Mouse (Mus musculus) lung, adult 10 weeks (tissue): ENCODE data around the gene Eme2. TPM values are rescaled to one million over a fixed set of nuclear protein-coding genes. Genes with fewer than 3 reads are reported as not detected.

ENCODE experiments used
- polyA plus RNA-seq: library from polyadenylated mRNA; stranded (reverse); fragments of 350-450 nt; fragmentation: Illumina TruSeq; extraction: RNeasy Lipid Tissue Mini Kit (QIAGEN cat#74804); gene quantifications from one replicate; pipeline ENCODE4 v1.2.3, GENCODE M21; 2014; ENCODE audit warnings: low read depth, low replicate concordance; ENCODE audit not compliant: insufficient read depth

Gene Eme2
- 8.2 TPM for polyA plus RNA-seq

GRCm38 (mm10) chr17:24894995-24895547 is at the start of gene Eme2, which contains the start of gene Mrps34:
TSS of gene Eme2 (minus strand) at chr17:24895087.
TSS of gene Mrps34 (plus strand) at chr17:24895116.

GRCm38 (mm10) chr17:24936259-24937237 is 41.7 kb upstream of the Eme2 start, which contains the start of gene Mapk8ip3:
TSS of gene Mapk8ip3 (minus strand) at chr17:24936977.

GRCm38 (mm10) chr17:24896241-24896992 is 1.5 kb upstream of the Eme2 start, which contains the start of gene Nme3:
TSS of gene Nme3 (plus strand) at chr17:24896500.

GRCm38 (mm10) chr17:24886134-24886931 is 8.6 kb downstream of the Eme2 start, which contains the start of the genes Nubp2 and Spsb3:
TSS of gene Nubp2 (minus strand) at chr17:24886349.
TSS of gene Spsb3 (plus strand) at chr17:24886643.

GRCm38 (mm10) chr17:24865776-24866175 is 29.1 kb downstream of the Eme2 start, which contains the start of gene Igfals:
TSS of gene Igfals (plus strand) at chr17:24865997.

GRCm38 (mm10) chr17:24850065-24850772 is 44.7 kb downstream of the Eme2 start, which contains the start of gene Fahd1:
TSS of gene Fahd1 (minus strand) at chr17:24850364.

GRCm38 (mm10) chr17:24839842-24840241 is 55.0 kb downstream of the Eme2 start, which contains the start of gene Hagh:
TSS of gene Hagh (plus strand) at chr17:24840143.

Other genes starting within 250 kb of the Eme2 start
- gene Slc9a3r2, start 244.8 kb downstream of the Eme2 start, polyA plus RNA-seq: 287 TPM
- gene Npw, start 236.6 kb downstream of the Eme2 start, polyA plus RNA-seq: 29.8 TPM
- gene Zfp598, start 225.4 kb downstream of the Eme2 start, polyA plus RNA-seq: 17.1 TPM
- gene Syngr3, start 205.1 kb downstream of the Eme2 start, polyA plus RNA-seq: 0.15 TPM
- gene Gfer, start 198.9 kb downstream of the Eme2 start, polyA plus RNA-seq: 16.3 TPM
- gene Noxo1, start 198.9 kb downstream of the Eme2 start, polyA plus RNA-seq: 5.1 TPM
- gene Tbl3, start 187.4 kb downstream of the Eme2 start, polyA plus RNA-seq: 18.7 TPM
- not detected for gene Rnf151, start 177.0 kb downstream of the Eme2 start, polyA plus RNA-seq
- gene Rps2, start 177.0 kb downstream of the Eme2 start, polyA plus RNA-seq: 1,101 TPM
- gene Ndufb10, start 170.6 kb downstream of the Eme2 start, polyA plus RNA-seq: 263 TPM
- gene Rpl3l, start 167.3 kb downstream of the Eme2 start, polyA plus RNA-seq: 1.8 TPM
- gene Msrb1, start 158.4 kb downstream of the Eme2 start, polyA plus RNA-seq: 138 TPM
- 4.0 TPM for gene Hs3st6, start 142.1 kb downstream of the Eme2 start, polyA plus RNA-seq
- gene Meiob, start 90.8 kb downstream of the Eme2 start, polyA plus RNA-seq: not detected
- 45.6 TPM for gene Hagh, start 54.9 kb downstream of the Eme2 start, polyA plus RNA-seq
- gene Fahd1, start 44.7 kb downstream of the Eme2 start, polyA plus RNA-seq: 9.0 TPM
- 1.3 TPM for gene Igfals, start 29.1 kb downstream of the Eme2 start, polyA plus RNA-seq
- gene Nubp2, start 8.7 kb downstream of the Eme2 start, polyA plus RNA-seq: 28.8 TPM
- 25.7 TPM for gene Spsb3, start 8.4 kb downstream of the Eme2 start, polyA plus RNA-seq
- 47.3 TPM for gene Mrps34, start within 50 bp of the Eme2 start, polyA plus RNA-seq
- 65.8 TPM for gene Nme3, start 1.4 kb upstream of the Eme2 start, polyA plus RNA-seq
- 16.0 TPM for gene Mapk8ip3, start 41.9 kb upstream of the Eme2 start, polyA plus RNA-seq
- 12.6 TPM for gene Jpt2, start 65.6 kb upstream of the Eme2 start, polyA plus RNA-seq
- gene Cramp1l, start 120.7 kb upstream of the Eme2 start, polyA plus RNA-seq: 3.6 TPM
- gene Ift140, start 121.0 kb upstream of the Eme2 start, polyA plus RNA-seq: 6.4 TPM
- 141 TPM for gene Tmem204, start 188.5 kb upstream of the Eme2 start, polyA plus RNA-seq
- gene Telo2, start 220.9 kb upstream of the Eme2 start, polyA plus RNA-seq: 11.7 TPM
- not detected for gene Ptx4, start 225.7 kb upstream of the Eme2 start, polyA plus RNA-seq
- 13.7 TPM for gene Clcn7, start 238.3 kb upstream of the Eme2 start, polyA plus RNA-seq